Mouse (Mus musculus) right cerebral cortex, postnatal 10 days (tissue): ENCODE results near the gene Syt3.
A peak's percentile ranks its signal among the peaks of the same experiment; 100 is the strongest.

Source experiments
- DNase-seq, 2 experiments: peaks; one replicate each; pipeline ENCODE4 v3.0.0; 2021; ENCODE audit warnings: low spot score in 2 of 2

Syt3 gene

DNA sequence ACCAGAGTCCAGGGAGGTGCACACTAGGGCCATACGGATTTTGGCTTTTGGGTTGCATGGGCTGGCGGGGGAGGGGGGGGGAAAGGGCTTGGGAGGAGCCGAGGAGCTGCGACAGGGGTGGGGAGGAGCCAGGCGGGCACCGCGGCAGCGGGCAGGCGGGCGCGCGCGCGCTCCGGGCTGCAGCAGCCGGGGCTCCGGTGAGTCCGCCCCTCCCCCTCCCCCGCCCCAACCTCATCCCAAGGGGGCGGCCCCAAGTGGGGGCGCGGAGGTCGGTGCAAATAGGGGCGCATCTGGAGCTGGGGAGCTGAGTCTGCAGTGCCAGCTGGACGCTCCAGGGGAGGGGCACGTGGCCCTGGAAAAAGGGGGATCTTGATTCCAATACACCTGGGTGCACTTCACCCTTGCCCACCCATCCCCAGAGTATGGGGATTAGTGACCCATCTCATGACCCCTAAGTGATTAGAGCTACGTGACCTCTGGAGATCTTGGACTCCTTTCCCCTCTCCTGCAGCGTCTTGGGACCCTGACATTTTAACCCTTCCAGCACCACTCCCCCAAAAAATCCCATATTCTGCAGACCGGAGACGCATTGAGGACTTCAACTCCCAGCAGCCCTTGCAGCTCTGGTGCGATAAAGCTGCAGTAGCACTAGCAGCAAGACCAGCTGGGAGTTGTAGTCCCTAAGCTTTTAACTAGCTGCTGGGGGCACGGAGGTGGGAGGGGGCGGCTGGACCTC lies at the start of gene Syt3:
TSS of gene Syt3 (plus strand) at position 123 of the 736 bp plus-strand sequence.
- peak; percentile 88 to 93 for DNase-seq

DNA sequence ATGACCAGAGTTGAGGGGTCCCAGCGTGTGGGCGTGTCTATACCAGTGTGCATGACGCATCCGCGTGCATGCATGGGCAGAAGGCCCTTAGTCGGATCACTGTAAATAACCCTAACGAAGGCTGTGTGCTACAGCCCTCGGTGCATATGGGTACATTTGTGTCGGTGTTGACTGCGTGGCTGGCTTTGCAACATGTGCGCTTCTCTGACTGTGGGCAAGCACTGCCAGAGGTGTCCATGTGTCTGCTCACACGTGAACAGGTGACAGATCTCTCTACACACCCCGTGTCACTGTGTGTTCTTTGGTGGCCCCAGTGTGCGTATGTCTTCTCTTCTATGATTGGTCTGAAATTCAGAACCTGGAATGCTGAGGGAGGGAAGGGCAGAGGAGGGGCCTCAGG lies 49.8 kb upstream of the Syt3 start:
- DNase-seq: no peak

DNA sequence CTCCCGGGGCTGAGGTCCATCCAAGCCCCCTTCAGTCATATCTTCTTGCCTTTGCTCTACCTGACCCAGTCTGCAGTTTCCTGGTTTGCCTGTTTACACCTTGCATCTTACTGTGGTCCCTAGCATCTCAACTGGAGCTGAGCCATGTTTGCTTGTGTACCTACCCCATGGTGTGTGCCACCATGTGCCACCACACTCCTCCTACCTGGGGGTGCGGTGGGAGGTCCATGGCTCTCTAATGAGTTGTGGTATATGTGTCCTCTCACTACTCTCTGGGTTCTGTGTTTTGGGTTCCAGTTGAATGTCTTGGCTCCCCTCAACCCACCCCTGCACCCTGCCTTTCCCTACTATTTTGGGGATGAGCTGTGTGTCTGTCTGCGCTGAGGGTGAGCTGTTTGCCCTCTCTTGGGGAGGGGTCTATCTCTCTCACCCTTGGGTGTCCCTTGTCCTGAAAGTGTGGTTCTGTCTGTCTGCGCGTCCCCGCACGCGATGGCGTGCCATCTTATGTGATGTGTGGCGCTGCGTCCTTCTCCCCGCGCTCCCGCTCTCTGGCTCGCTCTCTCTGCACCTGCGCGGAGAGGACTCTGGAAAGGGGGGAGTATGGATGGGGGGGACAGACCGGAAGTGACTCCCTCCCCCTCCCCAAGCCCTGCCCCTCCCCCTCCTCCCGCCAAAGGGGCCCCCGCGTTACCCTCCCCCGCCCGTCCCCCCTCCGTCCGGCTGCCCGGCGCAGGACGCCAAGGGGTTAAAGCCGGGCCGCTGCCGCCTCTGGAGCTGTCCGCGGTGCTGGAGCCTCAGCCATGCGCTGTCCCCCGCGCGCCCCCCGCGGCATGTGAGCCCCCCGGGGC lies 48.6 kb upstream of the Syt3 start:
- DNase-seq: peak; percentile 79 to 82

DNA sequence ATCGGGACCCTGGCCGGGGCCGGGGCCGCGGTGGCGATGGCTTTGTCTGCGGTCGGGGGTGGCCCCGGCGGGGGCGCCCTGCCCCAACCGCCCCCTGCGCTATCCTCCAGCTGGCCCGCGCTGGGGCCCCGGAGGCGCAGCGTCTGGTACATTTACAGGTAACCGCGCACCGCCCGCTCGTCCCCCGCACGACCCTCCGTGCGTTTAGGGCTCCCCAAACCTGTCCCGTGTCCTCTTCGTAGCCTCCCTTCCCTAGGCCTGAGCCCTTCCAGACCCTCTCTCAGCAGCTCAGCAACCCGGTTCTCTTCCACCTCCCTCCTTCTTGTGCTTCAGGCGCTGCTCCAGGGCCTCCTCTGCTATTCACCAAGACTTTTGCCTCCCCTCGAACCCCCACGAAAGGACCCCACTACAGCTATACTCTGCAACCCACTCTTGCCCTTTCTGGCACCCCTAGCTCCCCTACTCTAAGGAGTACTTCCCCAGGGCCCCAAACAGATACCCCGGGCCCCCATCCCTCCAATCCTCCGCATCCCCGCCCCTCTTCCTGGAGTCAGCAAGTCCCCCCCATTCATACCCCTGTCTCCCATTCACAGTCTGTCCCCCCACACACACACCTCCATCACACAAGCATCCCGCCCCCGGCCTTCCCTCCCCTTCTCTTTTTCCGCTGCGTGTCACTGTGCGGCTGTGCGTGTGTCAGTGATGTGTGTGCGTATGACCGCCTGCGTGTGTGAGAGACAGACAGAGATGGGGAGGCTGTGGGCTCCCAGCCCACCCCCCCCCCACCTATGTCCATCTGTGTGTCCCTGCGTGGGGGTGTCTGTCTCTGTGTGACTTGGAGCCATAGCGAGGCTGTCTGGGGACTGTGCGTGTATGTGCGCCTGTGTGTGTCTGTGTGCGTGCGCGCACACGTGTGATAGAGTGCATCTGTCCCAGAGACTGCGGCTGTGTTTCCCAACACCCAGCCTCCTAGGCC lies 47.6 kb upstream of the Syt3 start:
- peak; percentile 75 to 87 for DNase-seq

DNA sequence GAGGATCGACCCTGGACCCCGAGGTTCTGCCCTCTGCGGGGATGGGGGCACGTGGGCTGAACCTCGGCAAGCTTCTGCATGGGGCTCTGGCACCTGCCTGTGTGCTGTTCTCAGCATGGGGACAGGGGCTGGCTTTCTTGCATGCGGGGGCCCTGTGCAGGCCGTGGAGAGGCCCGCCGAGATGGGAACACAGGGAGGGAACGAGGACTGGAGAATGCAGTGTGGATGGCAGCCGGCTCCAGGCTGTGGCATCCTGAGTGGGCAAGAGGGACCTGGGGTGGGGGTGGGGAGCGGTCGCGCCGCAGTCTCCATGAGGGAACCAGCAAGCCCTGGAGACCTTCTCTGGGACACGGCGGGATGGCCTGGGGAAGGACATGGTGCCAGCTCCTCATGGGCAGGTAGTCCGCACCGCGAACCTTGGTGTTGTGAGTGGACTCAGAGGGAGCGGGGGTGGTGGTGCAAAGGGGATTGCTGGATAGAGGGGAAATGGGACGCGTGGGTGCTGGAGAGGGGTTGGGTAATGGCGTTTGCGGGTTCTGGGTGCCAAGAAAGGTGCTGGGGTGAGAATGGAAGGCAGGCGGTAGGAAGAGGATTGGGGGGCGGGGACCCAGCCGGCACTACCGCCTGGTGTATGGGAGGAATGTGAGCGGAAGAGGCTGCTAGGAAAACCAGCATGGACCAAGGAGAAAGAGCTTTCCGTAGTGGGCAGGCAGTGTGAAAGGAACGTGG lies 46.6 kb upstream of the Syt3 start:
- DNase-seq: peak in 1 of 2 experiments; percentile 63

DNA sequence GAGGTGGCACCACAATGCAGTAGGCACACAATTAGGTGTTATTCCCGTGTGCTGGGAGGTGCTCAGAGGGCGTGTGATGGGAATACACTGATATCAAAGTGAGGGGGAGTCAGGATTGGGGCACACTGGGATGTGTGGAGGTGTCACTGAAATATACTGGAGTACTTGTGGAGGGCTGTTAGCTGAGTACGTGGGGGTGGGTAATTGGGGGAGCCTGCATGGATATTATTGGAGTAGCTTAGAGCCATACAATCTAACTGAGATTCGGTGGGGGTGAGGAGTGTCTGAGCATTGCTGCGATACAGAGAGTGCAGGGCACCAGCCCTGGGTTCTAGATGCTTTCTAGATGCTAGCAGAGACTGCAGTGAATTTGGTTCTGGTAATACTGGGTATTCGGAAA lies 43.7 kb upstream of the Syt3 start:
- DNase-seq: no peak

DNA sequence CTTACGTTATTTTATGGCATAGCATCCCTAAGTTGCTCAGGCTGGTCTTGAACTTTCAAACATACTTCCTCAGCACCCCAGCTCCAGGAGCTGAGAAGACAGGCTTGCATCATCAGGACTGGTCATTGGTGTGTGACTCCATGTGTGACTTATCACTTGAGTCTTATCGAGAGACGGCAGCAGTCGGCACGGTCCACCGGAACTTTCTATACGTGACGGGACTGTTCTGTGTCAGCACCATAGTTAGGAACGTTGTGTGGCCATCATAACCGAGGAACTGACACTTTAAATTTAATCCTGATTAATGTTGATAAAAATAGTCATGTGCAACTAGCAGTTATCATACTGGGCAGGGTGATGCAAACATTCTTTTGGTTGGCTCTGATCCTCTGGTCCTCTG lies 42.8 kb upstream of the Syt3 start:
- no peak for DNase-seq

DNA sequence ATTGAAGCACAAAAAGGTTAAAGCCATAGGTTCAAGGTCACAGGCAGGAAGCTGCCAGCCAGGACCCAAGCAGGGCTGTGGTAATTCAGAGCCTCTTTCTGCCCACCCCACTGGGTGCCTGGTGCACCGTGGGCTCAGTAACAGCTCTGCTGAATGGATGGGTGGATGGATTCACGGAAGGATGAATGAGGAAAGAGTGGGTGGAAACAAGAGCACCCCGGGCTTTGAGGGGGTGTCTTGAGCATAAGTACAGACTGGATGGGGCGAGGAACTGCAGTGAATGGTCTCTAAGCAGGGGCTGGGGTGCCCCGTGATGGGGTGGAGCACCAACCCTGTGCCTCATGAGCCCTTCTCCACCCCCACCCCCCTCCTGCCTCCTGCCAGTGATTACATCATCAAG lies 42.2 kb upstream of the Syt3 start:
- DNase-seq: no peak

DNA sequence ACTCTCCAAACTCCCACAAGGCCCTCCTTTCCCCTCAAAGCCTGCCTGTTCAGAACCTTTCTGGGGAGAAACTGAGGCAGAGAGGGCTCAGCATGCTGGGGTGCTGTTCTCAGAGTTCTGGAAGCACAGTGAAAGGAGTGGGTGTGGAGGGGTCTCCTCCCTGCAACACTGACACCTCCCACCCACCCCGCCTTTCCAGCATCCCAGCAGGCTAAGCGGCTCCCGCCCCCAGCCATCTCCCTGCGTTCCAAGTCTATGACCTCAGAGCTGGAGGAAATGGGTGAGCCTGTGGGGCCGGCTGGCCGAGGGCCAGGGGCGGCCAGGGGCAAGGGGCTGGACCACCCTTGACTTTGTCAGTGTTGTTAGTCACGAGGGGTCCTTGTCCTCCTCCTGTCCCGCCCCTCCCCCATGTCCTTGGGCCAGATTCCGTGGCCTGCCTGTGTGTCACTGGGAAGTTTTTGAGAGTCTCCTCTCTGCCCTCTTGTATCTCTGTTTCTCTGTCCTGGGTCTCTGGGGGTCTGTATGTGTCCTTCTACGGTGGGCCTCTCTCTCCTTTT lies 40.4 kb upstream of the Syt3 start:
- no peak for DNase-seq

DNA sequence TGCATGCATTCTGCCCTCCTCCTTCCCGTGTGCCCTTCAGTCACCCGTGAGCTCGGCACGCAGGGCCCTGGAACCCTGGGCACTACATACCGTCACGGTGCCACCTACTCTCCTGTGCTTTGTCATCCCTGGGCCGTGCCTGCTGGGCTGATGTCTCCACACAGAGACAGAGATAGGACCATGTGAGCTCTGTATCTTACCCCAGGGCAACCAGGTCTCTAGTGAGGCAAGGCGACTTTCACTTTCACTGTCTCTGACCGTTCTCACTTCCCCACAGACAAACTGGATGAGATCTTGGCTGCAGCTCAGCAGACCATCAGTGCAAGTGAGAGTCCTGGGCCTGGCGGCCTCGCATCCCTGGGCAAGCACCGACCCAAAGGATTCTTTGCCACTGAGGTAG lies 39.3 kb upstream of the Syt3 start:
- DNase-seq: no peak

DNA sequence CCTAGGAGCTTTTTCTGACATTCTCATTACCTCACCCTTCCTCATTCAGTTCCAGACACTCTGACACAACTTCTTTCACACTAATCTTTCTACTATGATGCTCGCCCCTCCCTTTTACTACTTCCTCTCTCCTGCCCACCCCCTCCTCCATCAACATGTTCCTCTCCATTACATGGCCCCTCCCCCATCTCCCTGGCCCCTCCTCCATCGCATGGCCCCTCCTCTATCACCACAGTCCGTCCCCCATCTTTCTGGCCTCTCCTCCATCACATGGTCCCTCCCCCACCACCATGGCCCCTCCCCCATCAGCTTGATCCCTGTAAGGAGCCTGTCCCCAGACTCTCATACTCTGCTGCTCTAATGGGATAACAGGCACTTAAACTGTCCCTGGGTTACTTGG lies 34.9 kb upstream of the Syt3 start:
- peak in 1 of 2 experiments; percentile 23 for DNase-seq

DNA sequence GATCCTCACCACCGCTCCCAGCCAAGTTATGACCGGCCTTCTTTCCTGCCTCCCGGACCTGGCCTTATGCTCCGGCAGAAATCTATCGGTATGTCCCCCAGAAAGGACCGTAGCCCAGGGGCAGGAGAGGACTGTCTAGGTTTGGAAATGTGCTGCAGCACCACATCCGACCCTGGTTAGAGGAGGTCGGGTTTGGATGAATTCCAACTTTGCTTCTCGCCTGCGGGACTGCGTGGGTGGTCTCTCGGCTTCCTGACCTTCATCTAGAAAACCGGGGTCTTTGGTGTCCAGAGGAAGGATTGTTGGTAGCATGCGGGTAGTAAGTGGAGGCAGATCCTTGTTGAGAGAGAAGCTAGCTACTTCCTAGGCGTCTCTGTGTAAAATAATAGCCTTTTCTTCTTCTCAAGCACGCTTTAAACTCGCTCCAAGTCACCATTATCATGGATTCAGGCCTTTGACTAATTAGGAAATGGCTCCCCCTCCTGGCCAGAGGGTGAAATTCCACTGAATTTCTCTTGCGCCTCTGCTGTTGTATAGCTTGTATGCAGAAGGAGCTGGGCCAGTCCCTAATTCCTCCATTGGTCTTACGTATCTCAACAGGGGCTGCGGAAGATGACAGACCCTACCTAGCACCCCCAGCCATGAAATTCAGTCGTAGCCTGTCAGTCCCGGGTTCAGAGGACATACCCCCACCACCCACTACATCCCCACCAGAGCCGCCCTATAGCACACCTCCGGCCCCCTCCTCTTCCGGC lies 32.8 kb upstream of the Syt3 start:
- peak; percentile 89 to 92 for DNase-seq

DNA sequence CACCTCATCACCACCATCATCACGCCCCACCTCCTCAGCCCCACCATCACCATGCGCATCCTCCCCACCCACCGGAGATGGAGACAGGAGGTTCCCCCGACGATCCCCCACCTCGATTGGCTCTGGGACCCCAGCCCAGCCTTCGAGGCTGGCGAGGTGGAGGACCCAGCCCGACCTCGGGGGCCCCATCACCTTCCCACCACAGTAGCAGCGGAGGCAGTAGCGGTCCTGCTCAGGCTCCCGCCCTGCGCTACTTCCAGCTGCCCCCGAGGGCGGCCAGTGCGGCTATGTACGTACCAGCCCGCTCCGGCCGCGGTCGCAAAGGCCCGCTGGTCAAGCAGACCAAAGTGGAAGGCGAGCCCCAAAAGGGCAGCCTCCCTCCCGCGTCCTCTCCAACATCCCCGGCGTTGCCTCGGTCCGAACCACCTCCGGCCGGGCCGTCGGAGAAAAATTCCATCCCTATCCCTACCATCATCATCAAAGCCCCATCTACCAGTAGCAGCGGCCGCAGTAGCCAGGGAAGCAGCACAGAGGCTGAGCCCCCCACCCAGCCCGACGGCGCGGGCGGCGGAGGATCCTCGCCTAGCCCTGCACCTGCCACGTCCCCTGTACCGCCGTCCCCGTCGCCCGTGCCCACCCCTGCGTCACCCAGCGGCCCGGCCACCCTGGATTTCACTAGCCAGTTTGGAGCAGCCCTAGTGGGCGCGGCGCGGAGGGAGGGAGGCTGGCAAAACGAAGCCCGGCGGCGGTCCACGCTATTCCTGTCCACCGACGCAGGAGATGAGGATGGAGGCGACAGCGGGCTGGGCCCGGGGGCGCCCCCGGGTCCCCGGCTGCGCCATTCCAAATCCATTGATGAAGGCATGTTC lies 31.8 kb upstream of the Syt3 start:
- peak; percentile 29 to 44 for DNase-seq

DNA sequence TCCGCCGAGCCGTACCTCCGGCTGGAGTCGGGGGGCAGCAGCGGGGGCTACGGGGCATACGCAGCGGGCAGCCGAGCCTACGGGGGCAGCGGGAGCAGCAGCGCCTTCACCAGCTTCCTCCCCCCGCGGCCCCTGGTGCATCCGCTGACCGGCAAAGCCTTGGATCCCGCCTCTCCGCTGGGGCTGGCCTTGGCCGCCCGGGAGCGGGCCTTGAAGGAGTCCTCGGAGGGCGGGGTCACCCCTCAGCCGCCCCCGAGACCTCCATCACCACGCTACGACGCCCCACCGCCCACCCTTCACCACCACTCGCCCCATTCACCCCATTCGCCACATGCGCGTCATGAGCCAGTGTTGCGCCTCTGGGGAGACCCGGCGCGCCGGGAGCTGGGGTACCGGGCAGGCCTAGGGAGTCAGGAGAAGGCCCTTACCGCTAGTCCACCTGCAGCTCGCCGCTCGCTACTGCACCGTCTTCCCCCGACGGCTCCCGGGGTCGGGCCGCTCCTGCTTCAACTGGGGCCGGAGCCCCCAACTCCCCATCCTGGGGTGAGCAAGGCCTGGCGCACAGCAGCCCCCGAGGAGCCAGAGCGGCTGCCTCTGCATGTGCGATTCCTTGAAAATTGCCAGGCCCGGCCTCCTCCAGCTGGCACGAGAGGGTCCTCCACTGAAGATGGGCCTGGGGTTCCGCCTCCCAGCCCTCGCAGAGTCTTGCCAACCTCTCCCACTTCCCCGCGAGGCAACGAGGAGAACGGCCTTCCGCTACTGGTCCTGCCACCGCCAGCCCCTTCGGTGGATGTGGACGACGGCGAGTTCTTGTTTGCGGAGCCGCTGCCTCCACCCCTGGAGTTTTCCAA lies 30.9 kb upstream of the Syt3 start:
- DNase-seq: peak; percentile 54 to 57

DNA sequence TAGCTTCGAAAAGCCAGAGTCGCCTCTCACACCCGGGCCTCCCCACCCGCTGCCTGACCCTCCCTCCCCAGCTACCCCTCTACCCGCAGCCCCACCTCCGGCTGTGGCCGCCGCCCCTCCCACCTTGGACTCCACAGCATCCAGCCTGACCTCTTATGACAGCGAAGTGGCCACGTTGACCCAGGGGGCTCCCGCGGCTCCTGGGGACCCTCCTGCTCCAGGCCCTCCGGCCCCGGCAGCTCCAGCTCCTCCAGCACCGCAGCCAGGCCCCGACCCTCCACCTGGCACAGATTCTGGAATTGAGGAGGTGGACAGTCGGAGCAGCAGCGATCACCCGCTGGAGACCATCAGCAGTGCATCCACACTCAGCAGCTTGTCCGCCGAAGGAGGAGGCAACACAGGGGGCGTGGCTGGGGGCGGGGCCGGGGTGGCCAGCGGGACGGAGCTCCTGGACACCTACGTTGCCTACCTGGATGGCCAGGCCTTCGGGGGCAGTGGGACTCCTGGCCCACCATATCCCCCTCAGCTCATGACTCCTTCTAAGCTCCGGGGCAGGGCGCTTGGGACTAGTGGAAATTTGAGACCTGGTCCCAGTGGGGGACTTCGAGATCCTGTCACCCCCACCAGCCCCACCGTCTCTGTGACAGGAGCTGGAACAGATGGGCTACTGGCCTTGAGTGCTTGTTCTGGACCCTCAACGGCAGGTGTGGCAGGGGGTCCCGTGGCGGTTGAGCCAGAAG lies 30.1 kb upstream of the Syt3 start:
- peak in 1 of 2 experiments; percentile 48 for DNase-seq

DNA sequence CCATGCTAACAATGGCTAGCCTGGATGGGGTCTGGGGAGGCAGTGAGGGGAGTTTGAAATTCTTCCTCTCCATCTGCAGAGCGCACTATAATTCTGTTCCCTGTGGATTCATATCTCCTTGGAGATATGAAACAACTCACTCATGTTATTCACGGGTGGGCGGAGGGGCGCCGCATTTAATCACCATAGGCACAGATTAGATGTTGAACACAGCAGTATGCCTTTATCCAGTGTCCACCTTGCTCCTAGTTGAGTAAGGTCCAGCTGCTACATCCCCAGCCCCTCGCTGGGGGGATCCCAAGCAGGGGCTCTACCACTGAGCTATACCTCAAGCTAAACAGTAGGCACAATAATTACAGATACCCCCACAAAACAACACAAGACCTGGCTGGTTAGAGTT lies 28.5 kb upstream of the Syt3 start:
- DNase-seq: peak in 1 of 2 experiments; percentile 64
